Mouse (Mus musculus) heart, postnatal 0 days (tissue): ENCODE results near the gene Col4a2.

ENCODE experiments used
- CTCF ChIP-seq: IDR thresholded peaks from 2 replicates; pipeline ENCODE4 v1.5.1; 2016; ENCODE audit warnings: antibody characterized with exemption, control low read depth, low read depth
- EP300 ChIP-seq: IDR thresholded peaks from 2 replicates; pipeline ENCODE4 v1.6.1; 2016; ENCODE audit warnings: antibody characterized with exemption, low read depth

GRCm38 (mm10) chr8:11277602-11278051 lies 35.0 kb upstream of the Col4a2 start:
- TF ChIP-seq CTCF: no peak
- TF ChIP-seq EP300: no peak
